Mouse (Mus musculus): ENCODE measurements around the gene Foxm1.

The Foxm1 gene

DNA sequence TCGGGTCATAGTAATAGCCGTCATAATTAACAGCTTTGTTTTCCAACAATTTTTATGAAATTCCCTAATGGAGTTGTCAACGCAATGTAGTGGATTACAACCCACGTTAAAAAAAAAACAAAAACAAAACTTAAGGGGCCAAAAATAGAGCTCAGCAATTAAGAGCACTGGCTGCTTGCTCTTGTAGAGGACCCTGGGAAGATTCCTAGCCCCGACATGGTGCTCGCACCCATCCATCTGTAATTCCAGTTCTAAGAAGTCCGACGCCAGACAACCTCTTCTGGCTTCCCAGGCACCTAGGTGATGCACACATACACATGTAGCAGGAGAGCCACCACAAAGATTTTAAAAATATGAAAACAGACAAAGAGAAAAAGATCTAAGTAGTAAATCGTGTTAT lies 62.3 kb downstream of the Foxm1 start:
- no peak for DNase-seq

Measured in layer of hippocampus, adult 9-11 months (tissue).